Mouse (Mus musculus) thymus, adult 18-20 months (tissue): ENCODE data around the gene Aldoc.
A peak's percentile ranks its signal among the peaks of the same experiment; 100 is the strongest.

Source experiments
- DNase-seq, 2 experiments: peaks; one replicate each; pipeline ENCODE4 v3.0.0; 2022; ENCODE audit warnings: mixed read lengths in 2 of 2

The Aldoc gene

DNA sequence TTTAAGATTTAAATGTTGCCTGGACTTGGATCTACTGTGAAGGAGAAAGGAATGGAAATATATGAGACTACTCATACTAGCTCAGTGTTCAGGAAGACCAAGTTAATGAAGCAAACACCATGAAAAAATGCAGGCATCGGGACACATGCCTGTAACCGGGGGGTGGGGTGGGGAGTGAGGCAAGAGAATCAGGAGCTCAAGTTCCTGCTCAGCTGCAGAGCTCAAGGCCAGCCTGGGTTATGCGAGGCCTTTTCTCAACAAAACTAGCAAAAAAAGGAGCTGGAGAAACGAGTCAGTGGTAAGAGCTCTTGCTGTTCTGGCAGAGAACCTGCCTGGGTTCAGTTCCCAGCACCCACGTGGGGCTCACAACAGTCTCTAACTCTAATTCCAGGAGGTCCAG lies 11.2 kb downstream of the Aldoc start:
- no peak for DNase-seq

- DNase-seq = no peak
Observed at GRCm38 (mm10) chr11:78337040-78337439, 14.3 kb downstream of the Aldoc start.

DNA sequence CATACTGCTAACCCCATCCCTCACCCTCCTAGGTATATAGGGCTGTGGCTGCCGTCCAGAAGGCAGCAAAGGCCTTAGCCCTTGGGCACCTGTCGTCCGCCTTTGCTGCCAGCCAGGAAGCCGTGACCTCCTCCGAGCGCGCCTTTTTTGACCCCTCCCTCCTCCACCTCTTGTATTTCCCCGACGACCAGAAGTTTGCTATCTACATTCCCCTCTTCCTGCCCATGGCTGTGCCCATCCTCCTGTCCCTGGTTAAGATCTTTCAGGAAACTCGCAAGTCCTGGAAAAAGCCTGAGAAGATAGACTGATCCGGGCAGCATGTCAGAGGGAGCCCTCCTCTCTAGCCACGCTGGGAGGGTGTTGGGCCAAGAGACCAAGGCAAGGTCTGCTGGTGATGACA lies 18.9 kb downstream of the Aldoc start:
- no peak for DNase-seq

DNA sequence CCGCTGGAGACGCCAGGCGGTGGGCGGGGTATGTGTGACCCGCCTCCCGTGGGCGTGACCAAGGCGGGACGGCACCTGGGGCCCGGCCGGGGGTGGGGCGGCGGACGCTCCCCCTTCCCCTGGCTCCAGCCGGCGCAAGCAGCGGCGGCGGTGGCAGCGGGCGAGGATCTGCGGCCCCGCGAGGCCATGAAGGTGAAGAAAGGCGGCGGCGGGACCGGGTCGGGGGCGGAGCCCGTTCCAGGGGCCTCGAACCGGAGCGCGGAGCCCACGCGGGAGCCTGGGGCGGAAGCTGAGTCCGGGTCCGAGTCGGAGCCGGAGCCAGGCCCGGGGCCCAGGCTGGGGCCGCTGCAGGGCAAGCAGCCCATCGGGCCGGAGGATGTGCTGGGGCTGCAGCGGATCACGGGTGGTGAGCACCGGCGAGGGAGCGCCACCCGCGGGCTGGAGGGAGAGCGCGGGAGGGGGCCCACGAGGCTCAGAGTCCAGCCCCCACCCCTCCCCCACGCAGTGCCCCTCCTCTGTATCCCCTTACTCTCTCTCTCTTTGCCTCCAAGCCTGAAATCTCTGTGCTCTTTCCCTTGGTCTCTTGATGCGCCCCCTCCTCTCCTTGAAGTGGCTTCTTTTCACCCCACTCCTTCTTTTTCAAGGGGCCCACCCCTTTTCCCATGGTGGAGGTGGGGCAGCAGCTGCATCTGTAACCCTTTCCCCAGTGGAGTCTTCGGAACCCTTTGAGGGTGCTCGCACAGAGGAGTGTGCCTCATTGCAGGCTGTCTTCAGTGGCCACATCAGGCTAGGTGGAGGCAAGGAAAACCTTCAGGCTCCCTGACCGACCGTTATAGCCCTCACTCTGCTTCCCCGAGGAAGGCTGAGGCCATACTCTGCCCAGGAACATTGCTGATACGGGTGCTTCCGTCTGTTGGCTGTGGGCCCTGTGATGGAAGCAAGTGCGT lies 20.9 kb downstream of the Aldoc start, which contains the start of gene Unc119:
Unc119 (plus strand) TSS at position 102 of the 947 bp plus-strand sequence.
- DNase-seq = peak; percentile 68 to 71

GRCm38 (mm10) chr11:78344328-78344889 lies 21.6 kb downstream of the Aldoc start:
- no peak for DNase-seq

DNA sequence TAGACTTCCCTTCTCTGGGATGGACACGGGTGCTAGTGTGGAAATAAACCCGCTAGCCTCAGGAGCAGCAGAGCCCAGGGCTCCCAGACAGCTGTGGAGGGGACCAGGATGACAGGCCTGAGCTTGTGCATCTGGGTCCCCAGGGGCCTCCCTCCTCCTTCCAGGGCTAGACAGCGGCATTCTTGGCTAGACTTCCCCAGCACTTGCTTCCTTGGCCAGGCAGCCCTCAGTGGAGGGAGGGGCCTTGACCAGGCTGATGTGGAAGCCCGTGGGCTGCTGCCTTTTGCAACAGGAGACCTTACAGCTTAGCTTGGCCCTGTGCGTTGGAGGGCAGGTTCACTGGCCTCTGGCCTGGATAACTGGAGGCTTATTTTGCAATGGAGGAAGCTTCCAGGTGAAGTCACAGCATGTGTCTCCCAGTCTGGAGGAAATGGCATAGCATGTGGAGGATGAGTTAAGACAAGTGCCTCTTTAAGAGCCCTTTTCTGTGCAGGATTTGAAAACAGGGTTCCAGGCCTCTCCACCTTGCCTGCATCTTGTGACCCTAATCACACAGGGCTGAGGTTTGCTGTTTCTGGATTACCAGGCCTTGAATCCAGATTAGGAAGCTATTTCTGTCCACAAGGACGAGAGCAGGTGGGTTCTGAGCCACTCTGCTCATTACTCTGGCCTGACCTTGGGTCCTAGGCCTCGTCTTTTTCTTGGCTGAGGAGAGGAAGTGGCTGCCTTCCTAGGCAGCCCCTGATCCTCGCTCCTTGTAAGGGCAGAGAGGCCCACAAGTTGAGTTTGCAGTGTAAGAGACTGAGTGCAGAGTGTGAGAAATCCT lies 22.3 kb downstream of the Aldoc start:
- DNase-seq = no peak

DNA sequence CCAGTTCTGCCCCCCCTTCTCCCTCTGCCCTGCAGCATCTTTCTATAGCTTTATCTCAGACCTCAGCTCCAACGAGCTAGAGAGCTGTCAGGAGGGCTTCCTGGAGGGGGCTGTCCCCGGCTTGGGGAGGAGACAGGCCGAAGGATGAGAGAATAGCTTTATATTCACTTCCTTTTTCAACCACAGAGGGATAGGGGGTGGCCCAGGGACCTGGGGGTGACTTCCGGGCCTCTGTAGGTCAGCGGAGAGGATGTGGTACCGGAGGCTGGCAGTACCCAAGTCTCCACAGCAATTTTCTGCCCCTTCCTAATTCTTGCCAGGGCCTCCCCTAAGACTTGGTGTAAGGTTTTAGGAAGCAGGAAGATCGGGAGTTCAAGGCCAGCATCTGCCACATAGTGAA lies 23.0 kb downstream of the Aldoc start:
- peak in 1 of 2 experiments; percentile 54 for DNase-seq

- no peak for DNase-seq
Observed at GRCm38 (mm10) chr11:78346326-78347069, 23.7 kb downstream of the Aldoc start.

DNA sequence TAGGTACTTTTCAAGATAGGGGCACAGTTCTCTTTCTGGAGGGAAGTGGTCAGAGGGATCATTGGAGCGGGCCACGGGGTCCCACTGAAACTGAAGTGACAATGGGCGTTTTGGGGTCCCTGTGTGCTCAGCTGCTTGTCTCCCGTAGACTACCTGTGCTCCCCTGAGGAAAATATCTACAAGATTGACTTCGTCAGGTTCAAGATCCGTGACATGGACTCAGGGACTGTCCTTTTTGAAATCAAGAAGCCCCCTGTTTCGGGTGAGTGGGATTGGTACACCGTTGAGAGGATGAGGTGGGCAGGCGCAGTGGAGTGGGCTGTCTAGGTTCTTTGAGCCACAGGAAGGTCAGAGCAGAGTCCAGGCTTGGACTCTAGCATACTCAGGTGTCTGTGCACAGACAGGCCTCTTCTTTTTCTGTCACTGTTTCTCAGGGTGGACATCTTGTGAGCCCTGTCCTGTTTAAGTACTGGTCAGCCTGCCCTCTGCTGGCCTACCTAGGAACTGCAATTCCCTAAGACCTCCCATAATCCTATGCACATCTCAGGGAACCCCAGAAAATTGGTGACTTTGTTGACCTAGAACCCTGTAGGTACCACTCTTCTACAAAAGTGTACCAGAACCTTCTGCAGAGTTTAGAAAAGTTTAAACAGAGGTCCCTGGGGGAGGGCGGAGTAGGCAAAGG lies 24.4 kb downstream of the Aldoc start:
- peak in 1 of 2 experiments; percentile 32 for DNase-seq

GRCm38 (mm10) chr11:78347908-78348307 lies 25.1 kb downstream of the Aldoc start:
- no peak for DNase-seq

GRCm38 (mm10) chr11:78348474-78348873 lies 25.7 kb downstream of the Aldoc start:
- DNase-seq = no peak

DNA sequence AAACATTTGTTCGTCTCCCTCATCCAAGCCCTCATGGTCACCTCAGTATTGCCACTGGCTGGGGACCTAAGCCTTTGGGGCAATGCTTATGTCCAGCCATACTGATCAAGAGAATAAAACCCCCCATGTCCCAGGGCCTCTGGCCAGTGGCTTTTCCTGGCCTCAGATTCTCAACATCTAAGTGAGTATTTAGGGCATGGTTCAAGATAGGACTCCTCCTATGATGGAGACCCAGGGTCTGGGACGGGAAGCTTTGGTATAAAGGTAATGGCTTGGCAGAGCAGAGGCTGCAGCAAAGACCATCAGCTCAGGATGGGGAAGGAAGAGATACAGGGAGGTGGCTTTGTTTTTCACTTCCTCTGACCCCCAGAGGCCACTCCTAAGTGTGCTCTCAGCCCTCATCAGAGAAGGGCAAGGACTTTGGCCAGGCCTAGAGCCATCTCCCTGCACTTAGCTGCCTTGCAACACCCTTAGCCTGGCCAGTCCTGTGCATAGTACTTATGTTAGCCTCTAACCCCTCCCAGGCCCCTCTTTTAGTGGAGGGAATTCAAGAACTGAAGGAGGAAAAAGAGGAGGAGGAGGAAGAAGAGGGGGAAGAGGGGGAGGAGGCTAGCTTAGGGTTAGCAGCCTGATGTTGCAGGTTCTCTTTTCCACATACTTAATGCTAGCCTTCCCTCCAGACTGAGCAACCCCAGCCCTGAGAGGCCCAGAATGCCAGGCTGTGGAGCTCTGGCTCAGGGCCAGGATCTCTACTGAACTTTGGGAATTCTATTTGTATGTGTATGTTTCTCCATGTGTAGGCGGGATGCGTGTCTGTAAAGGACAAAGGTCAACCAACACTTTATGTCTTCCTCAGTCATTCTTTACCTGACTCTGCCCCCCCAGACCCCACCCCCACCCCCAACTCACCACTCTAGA lies 26.9 kb downstream of the Aldoc start:
- DNase-seq = no peak

- no peak for DNase-seq
Observed at GRCm38 (mm10) chr11:78353081-78353480, 30.3 kb downstream of the Aldoc start.

GRCm38 (mm10) chr11:78354905-78355304 lies 32.1 kb downstream of the Aldoc start:
- DNase-seq = no peak

DNA sequence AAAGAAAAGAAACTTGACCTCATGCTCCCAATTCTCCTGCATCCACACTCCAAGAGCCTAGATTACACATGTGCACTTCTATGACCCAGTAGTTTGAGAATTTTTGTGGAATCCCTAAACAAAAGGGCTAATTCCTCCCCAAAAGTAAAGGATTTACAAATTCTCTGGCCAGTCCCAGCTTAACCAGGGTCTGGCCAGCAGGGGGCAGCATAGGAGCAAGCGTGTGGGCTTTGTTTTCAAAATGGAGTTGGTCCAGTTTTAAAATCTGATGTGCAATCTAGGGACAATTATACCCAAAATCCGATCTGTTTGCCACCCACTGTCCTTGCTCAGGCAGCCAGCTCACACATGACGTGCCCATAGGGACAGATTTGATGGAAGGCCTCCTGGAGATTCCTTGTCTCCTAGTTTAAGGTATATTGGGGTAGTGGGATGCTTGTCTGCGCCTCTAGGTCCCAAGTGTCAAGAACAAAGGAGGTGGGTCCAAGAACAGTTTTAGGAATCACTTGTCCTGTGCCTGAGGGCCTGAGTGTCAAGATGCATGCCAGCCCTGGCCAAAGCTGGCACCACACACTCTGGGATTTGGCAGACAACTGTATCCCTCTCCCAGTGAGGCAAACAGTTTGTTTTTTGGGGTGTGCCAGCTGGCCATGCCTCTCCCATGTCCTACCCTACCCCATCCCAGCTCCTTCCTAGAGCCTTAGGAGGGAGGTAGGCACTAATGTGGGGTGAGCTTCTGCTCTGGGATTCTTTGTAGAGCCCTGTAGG lies 32.9 kb downstream of the Aldoc start:
- no peak for DNase-seq

- DNase-seq = peak in 1 of 2 experiments; percentile 39
Observed at GRCm38 (mm10) chr11:78358330-78359007, 35.7 kb downstream of the Aldoc start.

GRCm38 (mm10) chr11:78360125-78360788 lies 37.5 kb downstream of the Aldoc start:
- peak; percentile 30 to 48 for DNase-seq

GRCm38 (mm10) chr11:78360789-78361131 lies 38.0 kb downstream of the Aldoc start:
- no peak for DNase-seq
